Mouse (Mus musculus) hindbrain, embryonic 16.5 days (tissue): ENCODE measurements around the gene Atp6v0a4. TPM values are rescaled to one million over a fixed set of nuclear protein-coding genes. Genes with fewer than 3 reads are reported as not detected.

Experiments
- ATAC-seq: fragments of 200-750 bp; cut with Nextera tagmentation; 2 replicates; pipeline ENCODE4 v1.8.0; 2017; ENCODE audit warnings: moderate TSS enrichment, moderate library complexity
- H3K27ac ChIP-seq: fragments of 300-500 bp; sonication (generic); 2 replicates; pipeline ENCODE4 v1.5.1; 2014; ENCODE audit warnings: low read depth, mild to moderate bottlenecking, control low read depth, low read length, moderate library complexity
- H3K27me3 ChIP-seq: fragments of 300-500 bp; sonication (generic); replicated peaks from 2 replicates; pipeline ENCODE4 v1.6.1; 2014; ENCODE audit warnings: low read length; ENCODE audit not compliant: control insufficient read depth, insufficient read depth
- H3K36me3 ChIP-seq: fragments of 300-500 bp; sonication (generic); 2 replicates; pipeline ENCODE4 v1.6.1; 2014; ENCODE audit warnings: mild to moderate bottlenecking, low read length, moderate library complexity, mixed read lengths; ENCODE audit not compliant: control insufficient read depth, insufficient read depth
- H3K4me1 ChIP-seq: fragments of 300-500 bp; sonication (generic); 2 replicates; pipeline ENCODE4 v1.6.1; 2014; ENCODE audit warnings: low read depth, low read length; ENCODE audit not compliant: control insufficient read depth, insufficient read depth
- H3K4me2 ChIP-seq: fragments of 300-500 bp; sonication (generic); 2 replicates; pipeline ENCODE4 v1.6.1; 2014; ENCODE audit warnings: mild to moderate bottlenecking, low read length, control low read depth, moderate library complexity
- H3K4me3 ChIP-seq: fragments of 300-500 bp; sonication (generic); 2 replicates; pipeline ENCODE4 v1.5.1; 2014; ENCODE audit warnings: mild to moderate bottlenecking, low read length, control low read depth, moderate library complexity
- H3K9ac ChIP-seq: fragments of 300-500 bp; sonication (generic); 2 replicates; pipeline ENCODE4 v1.6.1; 2014; ENCODE audit warnings: low read depth, mild to moderate bottlenecking, control low read depth, low read length, moderate library complexity
- H3K9me3 ChIP-seq: fragments of 300-500 bp; sonication (generic); 2 replicates; pipeline ENCODE4 v1.6.1; 2014; ENCODE audit warnings: mild to moderate bottlenecking, low read length, moderate library complexity; ENCODE audit not compliant: control insufficient read depth
- WGBS: fragments of 180-500 bp; shearing (Covaris S2); extraction: QIAGEN DNeasy Blood & Tissue Kit; methylation state at CpG from one replicate; pipeline ENCODE4 v1.1.7; 2014; 5-methylcytosine and 5-hydroxymethylcytosine counted together
- polyA plus RNA-seq: library from polyadenylated mRNA; unstranded; fragments of >200 nt; fragmentation: Nextera tagmentation; extraction: Ambion mirVana; gene quantifications from 2 replicates; pipeline ENCODE4 v1.2.1, GENCODE M21; 2015

Atp6v0a4 gene
- polyA plus RNA-seq, 1 experiment from 2014 or later = 0.38 TPM

GRCm38 (mm10) chr6:38118341-38118740, 6.0 kb downstream of the Atp6v0a4 start:
- Histone ChIP-seq H3K4me3 (no peak overlapping the region), H3K36me3 (no peaks in the 10 kb centered on the region), H3K27me3 (no peaks in the 10 kb centered on the region), H3K4me2 (no peak overlapping the region), H3K9me3 (no peaks in the 10 kb centered on the region), H3K9ac (no peak overlapping the region), H3K4me1 (no peaks in the 10 kb centered on the region), H3K27ac (no peak overlapping the region)
- WGBS = 94% methylated on average over 6 of the region's 6 CpGs
- ATAC-seq = no peak

GRCm38 (mm10) chr6:38116107-38116770, 8.1 kb downstream of the Atp6v0a4 start:
- Histone ChIP-seq H3K36me3 (no peaks in the 10 kb centered on the region), H3K27me3 (no peaks in the 10 kb centered on the region), H3K4me2 (no peak overlapping the region), H3K9me3 (no peaks in the 10 kb centered on the region), H3K4me1 (no peaks in the 10 kb centered on the region), H3K27ac (no peak overlapping the region), H3K9ac (no peak overlapping the region), H3K4me3 (no peak overlapping the region)
- no peak for ATAC-seq
- WGBS = 71% methylated on average over 4 of the region's 4 CpGs

- 82% methylated on average over 9 of the region's 9 CpGs for WGBS
- H3K4me1 ChIP-seq = no peaks in the 10 kb centered on the region
- no peak overlapping the region for H3K9ac ChIP-seq
- no peak overlapping the region for H3K4me2 ChIP-seq
- ATAC-seq = no peak
- H3K27me3 ChIP-seq = no peaks in the 10 kb centered on the region
- no peak overlapping the region for H3K27ac ChIP-seq
- H3K9me3 ChIP-seq = no peaks in the 10 kb centered on the region
- H3K36me3 ChIP-seq = no peaks in the 10 kb centered on the region
- no peak overlapping the region for H3K4me3 ChIP-seq
Measured at GRCm38 (mm10) chr6:38110859-38111258, 13.5 kb downstream of the Atp6v0a4 start.

- H3K4me1 ChIP-seq = no peaks in the 10 kb centered on the region
- H3K4me2 ChIP-seq = no peak overlapping the region
- WGBS = 12% methylated on average over 9 of the region's 9 CpGs
- no peaks in the 10 kb centered on the region for H3K36me3 ChIP-seq
- no peaks in the 10 kb centered on the region for H3K9me3 ChIP-seq
- H3K27me3 ChIP-seq = no peaks in the 10 kb centered on the region
- H3K4me3 ChIP-seq = no peak overlapping the region
- H3K9ac ChIP-seq = no peak overlapping the region
- no peak for ATAC-seq
- no peak overlapping the region for H3K27ac ChIP-seq
Measured at GRCm38 (mm10) chr6:38109871-38110270, 14.5 kb downstream of the Atp6v0a4 start.

- H3K9ac ChIP-seq = no peak within 1 kb of the TSS
- H3K4me2 ChIP-seq = no peak within 1 kb of the TSS
- no peaks in the 10 kb centered on the region for H3K36me3 ChIP-seq
- no peak within 1 kb of the TSS for H3K27ac ChIP-seq
- H3K9me3 ChIP-seq = no peaks in the 10 kb centered on the region
- H3K4me1 ChIP-seq = no peaks in the 10 kb centered on the region
- ATAC-seq = no peak
- WGBS = 26% methylated on average over 9 of the region's 9 CpGs
- no peaks in the 10 kb centered on the region for H3K27me3 ChIP-seq
- no peak within 1 kb of the TSS for H3K4me3 ChIP-seq
Measured at GRCm38 (mm10) chr6:38109160-38109795, 15.1 kb downstream of the Atp6v0a4 start, which contains the start of gene Tmem213. Tmem213 (plus strand) TSS chr6:38109255.

GRCm38 (mm10) chr6:38108449-38108848, 15.9 kb downstream of the Atp6v0a4 start:
- ATAC-seq = no peak
- H3K4me2 ChIP-seq = no peak overlapping the region
- H3K9me3 ChIP-seq = no peaks in the 10 kb centered on the region
- H3K4me1 ChIP-seq = no peaks in the 10 kb centered on the region
- H3K4me3 ChIP-seq = no peak overlapping the region
- no peaks in the 10 kb centered on the region for H3K27me3 ChIP-seq
- H3K36me3 ChIP-seq = no peaks in the 10 kb centered on the region
- H3K9ac ChIP-seq = no peak overlapping the region
- 95% methylated on average over 5 of the region's 5 CpGs for WGBS
- H3K27ac ChIP-seq = no peak overlapping the region

GRCm38 (mm10) chr6:38105924-38106323, 18.5 kb downstream of the Atp6v0a4 start:
- Histone ChIP-seq H3K4me1 (no peaks in the 10 kb centered on the region), H3K4me3 (no peak overlapping the region), H3K27me3 (no peaks in the 10 kb centered on the region), H3K9ac (no peak overlapping the region), H3K27ac (no peak overlapping the region), H3K4me2 (no peak overlapping the region), H3K36me3 (no peaks in the 10 kb centered on the region), H3K9me3 (no peaks in the 10 kb centered on the region)
- 87% methylated on average over 9 of the region's 9 CpGs for WGBS
- no peak for ATAC-seq

- 51% methylated on average over 6 of the region's 6 CpGs for WGBS
Measured at GRCm38 (mm10) chr6:38103775-38104174, 20.6 kb downstream of the Atp6v0a4 start.

GRCm38 (mm10) chr6:38102216-38102795, 22.1 kb downstream of the Atp6v0a4 start:
- no peaks in the 10 kb centered on the region for H3K36me3 ChIP-seq
- H3K9me3 ChIP-seq = no peaks in the 10 kb centered on the region
- ATAC-seq = no peak
- H3K4me3 ChIP-seq = no peak overlapping the region
- no peaks in the 10 kb centered on the region for H3K4me1 ChIP-seq
- no peak overlapping the region for H3K27ac ChIP-seq
- 83% methylated on average over 7 of the region's 7 CpGs for WGBS
- H3K9ac ChIP-seq = no peak overlapping the region
- H3K4me2 ChIP-seq = no peak overlapping the region
- H3K27me3 ChIP-seq = no peaks in the 10 kb centered on the region

More at GRCm38 (mm10) chr6:38103775-38104174, 20.6 kb downstream of the Atp6v0a4 start:
- H3K9me3 ChIP-seq = no peaks in the 10 kb centered on the region
- no peak overlapping the region for H3K27ac ChIP-seq
- H3K4me1 ChIP-seq = no peaks in the 10 kb centered on the region
- no peaks in the 10 kb centered on the region for H3K36me3 ChIP-seq
- H3K27me3 ChIP-seq = no peaks in the 10 kb centered on the region
- ATAC-seq = no peak
- no peak overlapping the region for H3K4me3 ChIP-seq
- no peak overlapping the region for H3K9ac ChIP-seq
- no peak overlapping the region for H3K4me2 ChIP-seq
